Mouse (Mus musculus) left cerebral cortex, postnatal 36 days (tissue): ENCODE measurements at regions not wholly inside any gene's neighbourhood (a gene's known extent, or its start where the extent isn't known, plus 50 kb on each side); places are given as distances from the start of the nearest gene placed in this dataset.

Source experiments
- DNase-seq, 2 experiments: peaks; one replicate each; pipeline ENCODE4 v3.0.0; 2021 to 2022; ENCODE audit warnings: low spot score in 2 of 2, mixed read lengths in 1 of 2
- intact Hi-C: fragments of 180-260 bp; cut with DNase I; formaldehyde crosslinking; loops from one replicate; pipeline ENCODE4 v1.15.1; 2025

DNA sequence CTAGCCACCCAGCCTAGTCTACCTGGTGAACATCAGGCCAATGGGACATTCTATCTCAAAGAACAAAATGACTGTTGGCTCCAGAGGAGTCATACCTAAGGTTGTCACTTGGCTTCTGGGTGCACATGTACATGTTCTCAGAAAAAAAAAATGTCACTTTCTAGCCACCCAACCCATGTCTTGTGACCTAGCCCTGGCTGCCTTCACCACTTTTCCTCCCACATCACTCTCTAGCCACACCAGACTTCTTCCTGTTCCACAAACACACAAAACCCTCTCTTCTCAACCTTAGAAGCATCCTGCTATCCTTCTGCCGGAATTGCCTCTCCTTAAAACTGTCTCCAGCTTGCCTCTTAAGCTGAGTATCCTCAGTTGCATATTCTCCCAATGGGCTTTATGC, 211.6 kb downstream of the Maf start:
- intact Hi-C loops, result no loop called here
- DNase-seq, result no peak

DNA sequence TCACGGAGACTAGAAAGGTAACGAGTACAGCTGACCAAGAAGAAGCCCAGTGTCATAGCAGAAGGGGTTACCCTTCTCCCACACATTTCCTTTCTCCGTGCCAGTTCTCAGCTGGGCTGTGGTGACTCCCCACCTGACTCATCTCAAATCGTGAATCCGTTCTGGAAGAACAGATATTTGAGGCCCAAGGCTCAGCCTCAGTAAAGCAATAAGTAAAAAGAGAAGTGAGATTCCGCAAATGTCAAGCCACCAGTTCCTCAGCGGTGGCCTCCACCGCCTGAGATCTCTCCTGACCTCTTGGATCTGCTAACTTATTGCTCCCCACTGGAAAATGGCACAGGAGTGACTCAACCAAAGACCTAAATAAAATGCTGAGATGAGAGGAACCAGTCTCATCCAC, 213.2 kb downstream of the Maf start:
- intact Hi-C loops, result no loop called here
- DNase-seq, result no peak

DNA sequence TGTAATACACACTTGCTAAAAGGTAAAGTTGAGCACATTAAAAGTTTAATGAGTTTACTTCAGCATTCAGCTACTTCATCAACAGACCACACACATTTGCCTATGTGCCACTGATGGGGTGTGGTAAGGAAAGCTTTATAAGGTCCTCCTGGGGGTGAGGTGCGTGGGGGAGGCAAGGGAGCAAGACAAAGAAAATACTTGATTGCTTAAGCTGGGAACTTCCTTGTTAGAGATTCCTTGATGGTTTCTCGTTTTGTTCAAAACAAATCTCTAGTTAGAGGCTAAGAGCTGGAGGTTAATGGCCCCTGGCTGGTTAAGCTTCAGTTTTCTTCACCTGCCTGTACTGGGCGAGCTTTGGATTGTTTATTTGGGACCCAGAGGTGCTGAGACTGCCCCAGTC, 220.7 kb downstream of the Maf start:
- intact Hi-C loops, result no loop called here
- DNase-seq, result no peak

DNA sequence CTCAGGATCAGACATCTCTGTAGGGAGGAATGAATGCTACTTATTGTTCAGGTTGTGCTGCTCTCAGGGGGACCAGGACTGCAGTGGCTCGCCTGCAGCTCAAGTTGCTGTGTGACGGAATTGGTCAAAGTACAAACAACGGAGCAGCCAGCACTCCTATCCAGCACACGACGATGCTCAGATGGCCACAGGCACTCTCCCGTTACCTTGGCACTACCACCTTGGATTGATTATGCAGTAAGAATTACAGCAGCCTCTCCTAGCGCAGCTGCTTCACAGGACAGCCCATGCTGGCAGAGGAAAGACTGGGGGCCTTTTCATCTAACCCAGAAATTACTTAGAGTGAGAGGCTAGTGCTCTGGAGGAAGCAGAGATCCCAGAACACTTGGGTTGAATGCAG, 226.5 kb downstream of the Maf start:
- intact Hi-C loops, result no loop called here
- DNase-seq, result no peak

DNA sequence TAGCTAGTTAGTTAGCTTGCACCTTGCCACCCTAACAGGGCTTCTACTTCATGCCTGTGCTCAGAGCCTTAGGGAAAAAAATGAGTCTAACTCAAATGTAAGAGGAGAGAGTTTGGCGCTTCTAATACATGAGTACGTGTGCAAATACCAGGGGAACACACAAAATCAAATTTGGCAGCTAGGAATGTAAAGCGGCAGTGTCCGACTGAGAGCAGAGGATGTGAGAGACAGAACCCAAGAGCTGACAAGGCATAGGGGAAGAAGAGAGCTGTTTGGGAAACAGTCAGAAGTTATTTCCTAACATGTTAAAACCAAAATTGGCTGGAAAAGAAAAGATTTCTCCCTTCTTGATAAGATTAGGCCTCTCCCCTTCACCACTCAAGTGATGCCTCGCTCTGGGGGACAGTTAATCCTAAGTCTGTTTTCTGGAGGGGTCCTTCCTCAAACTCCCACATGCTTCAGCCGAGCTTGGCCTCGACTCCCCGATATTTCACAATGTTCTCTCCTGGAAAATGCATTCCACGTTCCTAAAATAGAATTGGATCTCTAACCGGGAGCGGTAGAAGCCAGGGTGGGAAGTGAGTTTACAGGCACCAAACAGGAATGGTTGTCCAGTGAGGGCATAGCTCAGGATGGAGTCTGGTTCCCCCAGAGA, 229.1 kb downstream of the Maf start:
- DNase-seq, result no peak
- intact Hi-C loops, result no loop called here

DNA sequence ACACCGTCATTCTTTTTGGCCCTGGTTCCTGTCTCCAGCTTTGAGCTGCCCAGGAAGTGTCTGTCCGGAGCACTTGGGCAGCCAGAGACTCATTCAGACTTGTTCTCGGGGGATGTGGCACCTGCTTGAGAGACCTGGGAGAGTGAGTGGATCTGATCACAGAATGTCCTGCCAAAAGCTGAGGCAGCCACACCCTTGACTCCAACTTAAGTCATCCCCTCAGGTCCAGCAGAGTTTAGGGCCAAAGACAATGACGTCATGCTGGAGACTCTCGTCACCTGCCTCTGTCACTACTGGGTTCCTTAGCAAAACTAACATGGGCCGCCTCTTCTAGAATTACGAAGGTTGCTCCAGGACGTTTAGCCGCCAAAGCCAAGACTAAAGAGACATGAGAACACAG, 231.5 kb downstream of the Maf start:
- no peak for DNase-seq
- intact Hi-C loops, result no loop called here

DNA sequence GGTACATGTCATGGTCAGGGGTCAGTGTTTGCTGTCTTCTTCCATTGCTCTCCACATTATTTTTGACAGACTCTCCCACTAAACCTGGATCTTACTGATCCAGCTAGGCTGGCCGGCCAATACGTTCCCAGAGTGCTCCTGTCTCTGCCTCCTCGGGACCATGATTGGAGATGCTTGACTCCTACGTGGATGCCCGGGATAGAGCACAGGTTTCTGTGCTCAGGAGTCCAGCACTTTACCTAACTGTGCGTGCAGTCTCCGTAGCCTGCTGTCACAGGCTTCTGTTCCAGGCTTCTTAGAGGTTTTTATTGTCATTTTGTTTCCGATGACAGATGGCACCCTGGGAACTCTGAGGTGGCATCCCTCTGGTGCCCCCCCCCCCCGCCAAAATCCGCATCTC, 232.4 kb downstream of the Maf start:
- no peak for DNase-seq
- intact Hi-C loops, result no loop called here

DNA sequence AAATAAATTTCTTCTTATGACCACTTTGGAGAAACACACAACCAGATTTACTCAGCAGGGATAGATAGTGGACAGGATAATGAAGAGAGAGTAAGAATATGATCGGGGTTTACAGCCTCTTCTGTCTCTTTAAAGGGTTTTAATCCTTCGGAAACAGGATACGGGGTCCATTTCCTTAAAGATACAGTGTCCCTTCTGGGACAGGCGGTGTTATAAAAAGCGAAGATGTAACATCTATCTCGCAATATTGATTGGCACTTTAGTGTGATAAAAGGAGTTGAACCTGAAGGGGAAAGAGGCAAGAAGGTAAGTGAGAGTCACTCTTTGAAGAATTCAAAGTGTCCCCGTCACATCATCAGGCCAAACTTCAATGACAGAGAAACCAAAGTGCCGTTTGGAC, 233.6 kb downstream of the Maf start:
- intact Hi-C loops, result no loop called here
- DNase-seq, result no peak

DNA sequence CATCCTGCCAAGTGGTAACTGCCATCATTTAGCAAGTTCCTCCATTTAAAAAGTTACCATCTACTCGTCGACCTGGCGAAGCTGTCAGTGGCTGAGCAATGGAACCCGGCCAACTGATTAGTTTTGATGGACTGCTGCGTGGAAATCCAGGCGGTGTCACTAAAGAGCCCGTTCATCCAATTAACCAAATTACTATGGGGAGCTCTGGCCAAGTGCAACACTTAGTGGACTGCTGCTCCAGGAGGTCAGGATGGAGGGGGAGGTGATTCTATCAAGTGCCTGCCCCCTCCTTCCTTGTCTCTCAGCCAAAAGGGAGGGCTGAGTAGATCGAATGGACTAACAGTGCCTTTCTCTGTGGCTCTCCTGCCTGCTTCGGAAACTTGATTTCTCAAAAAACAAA, 241.0 kb downstream of the Maf start:
- intact Hi-C loops, result no loop called here
- no peak for DNase-seq

DNA sequence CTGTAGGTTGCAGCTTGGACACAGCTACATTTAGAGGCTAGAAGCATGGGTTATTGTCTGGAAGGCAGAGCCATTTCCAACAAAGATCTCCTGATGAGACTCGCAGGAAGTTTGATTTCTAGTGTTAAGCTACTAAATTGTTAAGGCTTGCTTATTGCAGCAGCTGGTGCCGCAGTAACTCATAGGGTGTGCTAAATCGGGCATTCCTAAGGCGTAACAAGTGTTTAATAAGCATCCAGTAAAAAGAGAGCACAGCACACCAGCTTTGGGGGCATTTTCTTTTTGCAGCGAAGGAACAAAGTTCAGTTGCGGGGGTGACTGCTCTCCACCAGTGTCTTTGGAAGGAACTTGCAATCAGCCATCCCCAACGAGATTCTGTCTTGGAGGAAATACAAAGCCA, 241.5 kb downstream of the Maf start:
- DNase-seq, result no peak
- intact Hi-C loops, result no loop called here

DNA sequence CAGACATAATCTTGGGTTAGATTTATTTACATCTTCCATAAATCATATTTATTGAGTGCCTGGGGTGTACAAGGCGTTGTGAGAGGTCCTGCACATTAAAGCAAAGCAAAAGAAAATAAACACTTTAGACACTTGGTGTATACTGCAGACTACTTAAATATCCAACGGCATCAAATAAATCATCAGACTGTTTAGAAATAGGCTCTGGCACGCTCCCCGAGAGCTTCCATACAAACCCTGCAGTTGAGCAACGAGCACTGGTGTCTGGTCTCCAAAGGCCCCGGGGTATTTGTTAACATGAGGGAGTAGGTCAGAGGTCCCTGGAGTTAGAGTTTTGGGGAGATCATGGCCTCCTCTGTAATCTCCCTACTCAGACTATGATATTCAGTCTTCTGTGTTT, 244.9 kb downstream of the Maf start:
- DNase-seq, result no peak
- intact Hi-C loops, result no loop called here

DNA sequence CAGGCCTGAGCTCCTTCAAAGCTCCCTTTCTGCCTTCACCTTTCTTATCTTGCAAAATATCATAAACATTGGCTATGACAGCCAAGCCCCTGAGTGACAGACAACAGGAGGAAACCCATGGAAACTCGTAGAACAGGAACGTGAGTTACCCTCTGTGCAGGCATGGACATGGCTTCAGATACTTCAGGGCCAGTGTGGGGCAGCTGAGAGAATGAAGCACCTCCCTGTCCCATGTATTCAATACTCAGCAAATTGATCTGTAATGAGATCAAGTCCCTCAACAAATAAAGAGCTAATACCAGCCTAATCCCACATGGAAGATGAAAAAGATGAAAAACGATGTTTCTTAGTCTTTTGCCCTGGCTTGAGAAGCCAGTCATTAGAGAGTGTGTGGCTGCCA, 249.5 kb downstream of the Maf start:
- no peak for DNase-seq
- intact Hi-C loops, result no loop called here

DNA sequence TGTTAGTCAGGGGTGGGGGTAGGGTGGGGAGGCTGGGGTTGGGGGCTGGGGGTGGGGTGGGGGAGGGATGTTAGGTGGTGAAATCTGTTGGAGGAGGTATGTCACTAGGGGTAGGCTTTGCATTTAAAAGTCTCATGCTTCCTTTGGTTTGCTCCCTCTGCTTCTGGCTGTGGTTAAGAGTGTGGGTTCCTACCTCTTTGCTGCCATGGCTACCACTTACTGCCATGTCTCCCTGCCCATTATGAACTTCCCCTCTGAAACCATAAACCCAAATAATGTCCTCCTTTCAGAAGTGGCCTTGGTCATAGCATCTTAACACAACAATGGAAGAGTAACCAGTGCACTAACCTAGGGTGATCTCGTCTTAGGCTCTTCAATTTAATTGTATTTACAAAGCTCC, 256.8 kb downstream of the Maf start:
- intact Hi-C loops, result no loop called here
- DNase-seq, result no peak

DNA sequence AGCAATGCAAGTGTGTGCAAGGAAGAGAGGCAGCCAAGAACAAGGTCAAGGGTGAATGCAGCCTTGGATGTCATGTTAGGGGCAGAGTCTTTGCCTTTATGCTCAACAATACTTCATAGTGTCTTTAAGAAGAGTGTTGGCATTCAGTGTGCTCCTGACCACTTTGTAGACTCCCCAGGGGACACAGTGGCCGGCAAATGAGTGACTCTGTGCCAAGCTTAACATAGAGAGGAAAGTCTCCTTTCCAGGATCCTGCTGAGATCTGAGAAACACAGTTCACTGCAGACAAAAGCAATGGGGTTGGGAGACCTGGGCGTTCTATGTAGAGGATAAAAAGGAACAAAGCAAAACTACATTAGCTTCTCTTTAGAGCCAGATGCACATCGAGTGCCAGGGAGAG, 259.2 kb downstream of the Maf start:
- intact Hi-C loops, result no loop called here
- DNase-seq, result no peak

DNA sequence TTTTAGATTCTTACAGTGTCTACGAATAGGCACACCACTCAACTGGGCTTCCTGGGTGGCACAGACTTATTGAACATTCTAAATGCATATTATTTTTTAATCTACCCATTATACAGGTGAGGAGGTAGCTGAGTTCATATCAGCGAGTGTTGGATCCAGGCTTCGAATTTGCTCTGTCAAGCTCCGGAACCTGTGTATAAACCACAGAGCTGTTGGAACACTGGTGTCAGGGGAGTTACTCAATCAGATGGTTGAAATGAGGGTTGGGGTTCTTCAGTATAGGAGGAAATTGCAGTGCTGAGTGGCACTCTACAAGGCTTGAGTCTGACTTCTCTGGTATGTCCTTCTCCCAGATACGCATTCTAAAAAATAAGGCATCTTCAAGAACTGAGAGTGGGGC, 263.1 kb downstream of the Maf start:
- no peak for DNase-seq
- intact Hi-C loops, result no loop called here

DNA sequence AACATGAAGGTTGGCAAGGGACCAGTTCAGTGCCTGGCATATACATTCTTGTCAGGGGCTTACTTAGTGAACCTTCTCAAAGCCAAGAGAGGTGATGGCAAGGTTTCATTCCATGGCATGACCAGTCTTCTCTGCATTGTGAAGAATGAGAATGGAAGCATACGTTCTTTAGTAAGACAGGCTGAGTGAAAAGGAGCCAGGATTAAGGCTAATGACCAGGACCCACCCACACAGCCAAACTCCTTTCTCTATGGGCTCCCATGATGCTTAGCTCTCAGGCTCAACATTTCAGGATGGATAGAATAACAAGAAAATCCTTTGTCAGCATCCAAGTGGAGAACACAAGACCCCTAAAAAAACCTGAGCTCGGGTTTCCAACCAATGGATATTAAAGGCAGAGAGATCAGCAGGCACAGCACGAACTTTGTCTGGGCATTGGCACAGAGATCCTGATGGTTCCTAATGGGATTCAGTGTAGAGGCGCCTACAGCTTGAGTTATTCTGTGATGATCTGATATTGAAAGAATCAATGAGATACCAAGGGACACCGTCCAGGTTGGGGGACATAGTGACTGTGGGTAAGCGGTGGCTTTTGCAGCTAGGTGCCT, 265.5 kb downstream of the Maf start:
- no peak for DNase-seq
- intact Hi-C loops, result no loop called here

DNA sequence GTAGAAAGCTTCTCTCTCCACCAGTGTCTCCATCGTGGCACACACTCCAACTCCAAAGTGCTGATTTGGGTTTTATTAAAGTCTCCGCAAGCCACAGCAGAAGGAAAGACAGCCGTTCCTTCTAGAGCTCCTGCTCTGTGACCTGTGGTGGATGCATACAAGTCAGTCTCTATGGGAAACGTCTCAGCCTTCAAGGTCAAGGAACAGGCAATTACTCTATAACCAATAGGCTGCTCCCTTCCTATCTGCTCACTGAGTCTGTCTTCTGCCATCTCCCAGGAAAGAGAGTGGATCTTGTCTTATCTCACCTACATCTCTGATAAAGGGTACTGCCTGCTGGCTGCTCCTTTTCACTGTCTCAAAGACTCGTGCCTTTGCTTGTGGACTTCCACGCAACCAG, 266.3 kb downstream of the Maf start:
- intact Hi-C loops, result no loop called here
- DNase-seq, result no peak

DNA sequence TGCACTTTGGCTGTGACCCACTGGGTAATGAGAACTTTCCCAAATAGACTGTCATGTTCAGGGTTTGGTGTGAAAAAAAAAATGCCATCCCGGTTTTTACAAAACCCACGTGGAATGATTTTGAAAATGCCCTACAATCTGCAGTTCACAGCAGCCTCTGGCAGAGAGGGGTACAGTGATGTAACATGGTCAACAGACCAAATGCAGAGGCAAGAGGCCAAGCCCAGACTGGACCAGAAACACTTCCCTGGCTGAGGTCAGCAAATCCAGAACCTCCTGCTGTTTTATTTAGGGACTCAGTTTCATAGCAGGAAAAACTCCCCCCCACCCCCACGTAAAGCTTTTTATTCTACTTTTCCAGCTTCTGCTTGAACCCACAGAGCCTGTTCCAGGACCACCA, 267.4 kb downstream of the Maf start:
- intact Hi-C loops, result no loop called here

DNA sequence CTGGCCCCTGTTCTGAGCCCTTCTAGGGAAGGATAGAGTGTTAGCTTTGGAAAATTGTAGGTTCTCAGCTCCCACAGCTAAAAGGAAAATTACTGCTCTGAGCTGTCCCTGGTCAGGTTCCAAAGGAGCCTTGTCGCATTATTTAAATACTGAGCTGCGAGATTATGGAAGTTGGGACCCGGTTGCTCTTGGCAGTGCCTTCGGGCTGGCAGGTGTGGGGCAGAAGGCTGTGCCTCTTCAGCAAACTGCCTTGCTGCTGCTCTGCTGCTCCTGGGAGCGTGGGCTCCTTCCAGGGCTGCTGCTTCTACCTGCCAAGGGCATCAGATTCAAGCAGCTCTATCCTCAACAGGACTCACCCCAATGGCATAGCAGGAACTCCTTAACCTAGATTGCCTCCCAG, 268.1 kb downstream of the Maf start:
- DNase-seq, result no peak

More for the DNA sequence above, 267.4 kb downstream of the Maf start:
- DNase-seq, result no peak

DNA sequence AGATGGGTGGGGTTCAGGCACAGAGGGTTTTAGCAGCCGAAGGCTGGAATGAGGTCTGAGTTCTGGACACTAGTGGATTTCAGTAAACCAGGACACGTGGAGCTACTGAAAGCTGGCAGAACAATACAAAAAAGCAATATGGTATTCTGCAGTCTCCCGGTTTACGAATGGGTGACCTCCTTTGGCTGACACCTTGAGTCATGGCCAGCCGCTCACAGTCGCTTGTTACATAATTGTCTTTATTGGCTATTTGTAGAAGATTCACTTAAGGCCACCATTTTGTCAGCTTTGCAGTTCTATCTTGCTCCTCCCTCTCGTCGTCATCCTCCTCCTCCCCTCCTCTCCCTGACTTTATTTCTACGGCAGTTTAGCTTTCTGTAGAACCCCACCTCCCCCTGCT, 269.6 kb downstream of the Maf start:
- DNase-seq, result no peak
- intact Hi-C loops, result no loop called here

More for the DNA sequence above, 268.1 kb downstream of the Maf start:
- intact Hi-C loops, result no loop called here

DNA sequence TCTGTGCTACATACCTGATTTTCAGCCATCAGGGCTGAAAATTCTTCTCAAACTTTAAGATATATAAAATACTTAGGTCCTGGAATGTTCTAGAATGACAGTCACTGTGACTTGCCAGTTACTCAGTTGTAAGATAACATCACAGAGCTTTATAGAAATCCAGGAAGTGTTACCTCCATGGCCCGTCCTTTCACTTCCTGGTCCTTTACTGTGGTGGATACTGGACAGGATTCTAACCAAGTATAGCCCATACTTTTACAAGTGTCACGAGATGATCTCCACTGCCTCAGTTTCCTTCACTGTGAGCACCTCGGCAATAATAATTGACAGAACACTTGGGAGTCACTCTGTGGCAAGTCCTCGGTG, 271.3 kb downstream of the Maf start:
- intact Hi-C loops, result no loop called here
- DNase-seq, result no peak

DNA sequence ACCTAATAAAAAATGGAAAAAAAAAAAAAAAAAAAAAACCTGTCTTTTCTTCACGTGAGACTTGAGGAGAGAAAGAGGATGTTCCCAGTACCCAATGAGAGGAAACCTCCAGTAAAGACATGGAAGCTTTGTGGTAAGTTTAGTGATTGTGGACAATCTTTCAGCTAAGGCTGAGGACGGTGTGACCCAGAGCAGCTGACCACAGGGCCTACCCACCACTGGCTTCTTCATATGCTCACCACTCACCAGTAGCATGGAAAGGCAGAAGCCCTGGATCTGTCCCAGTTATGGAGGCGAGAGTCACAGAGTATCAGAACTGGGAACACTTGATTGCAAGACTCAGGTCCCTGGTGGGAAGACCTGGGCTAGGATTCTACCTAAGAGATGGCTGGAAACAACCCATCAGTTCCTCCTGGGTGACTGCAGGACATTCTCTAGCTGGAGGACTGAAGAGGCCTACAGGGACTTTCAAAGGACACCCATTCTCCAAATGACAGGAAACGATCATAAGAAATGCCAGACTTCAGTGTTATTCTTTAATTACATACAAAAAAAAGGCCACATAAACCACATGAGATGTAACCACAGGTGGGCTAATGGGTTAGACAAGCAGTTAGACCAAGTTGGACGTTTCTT, 271.8 kb downstream of the Maf start:
- intact Hi-C loops, result no loop called here
- no peak for DNase-seq
